Mouse (Mus musculus) lung, postnatal 25 days (tissue): Measurements from ENCODE around the gene Tnk2.

Source experiments
- DNase-seq: peaks from one replicate; pipeline ENCODE4 v3.0.0; 2022; ENCODE audit warnings: low spot score

Tnk2 gene

GRCm38 (mm10) chr16:32660095-32660494, 16.4 kb downstream of the Tnk2 start:
- DNase-seq = no peak

- peak; percentile 70 for DNase-seq
These were observed 17.1 kb downstream of the Tnk2 start for GRCm38 (mm10) chr16:32660557-32661321.

- DNase-seq = no peak
These were observed 17.8 kb downstream of the Tnk2 start for GRCm38 (mm10) chr16:32661493-32661921.

- DNase-seq = no peak
These were observed 18.7 kb downstream of the Tnk2 start for GRCm38 (mm10) chr16:32662372-32662771.

- no peak for DNase-seq
These were observed 19.7 kb downstream of the Tnk2 start for GRCm38 (mm10) chr16:32663231-32663858.

- DNase-seq = no peak
These were observed 20.5 kb downstream of the Tnk2 start for GRCm38 (mm10) chr16:32664211-32664610.

GRCm38 (mm10) chr16:32665851-32666665, 22.4 kb downstream of the Tnk2 start:
- peak; percentile 59 for DNase-seq

- no peak for DNase-seq
These were observed 23.2 kb downstream of the Tnk2 start for GRCm38 (mm10) chr16:32666671-32667551.

GRCm38 (mm10) chr16:32667552-32667872, 23.8 kb downstream of the Tnk2 start:
- no peak for DNase-seq

- DNase-seq = no peak
These were observed 24.4 kb downstream of the Tnk2 start for GRCm38 (mm10) chr16:32668030-32668429.

- no peak for DNase-seq
These were observed 24.8 kb downstream of the Tnk2 start for GRCm38 (mm10) chr16:32668472-32668871.

- no peak for DNase-seq
These were observed 25.6 kb downstream of the Tnk2 start for GRCm38 (mm10) chr16:32669243-32669642.

GRCm38 (mm10) chr16:32670354-32671124, 26.9 kb downstream of the Tnk2 start:
- no peak for DNase-seq

GRCm38 (mm10) chr16:32671206-32671887, 27.7 kb downstream of the Tnk2 start:
- DNase-seq = no peak

- DNase-seq = no peak
These were observed 28.6 kb downstream of the Tnk2 start for GRCm38 (mm10) chr16:32672250-32672649.

GRCm38 (mm10) chr16:32672861-32673560, 29.3 kb downstream of the Tnk2 start:
- DNase-seq = peak; percentile 75

GRCm38 (mm10) chr16:32674121-32674740, 30.6 kb downstream of the Tnk2 start:
- DNase-seq = no peak

GRCm38 (mm10) chr16:32677040-32677700, 33.5 kb downstream of the Tnk2 start:
- no peak for DNase-seq

- DNase-seq = no peak
These were observed 34.2 kb downstream of the Tnk2 start for GRCm38 (mm10) chr16:32677903-32678302.
